Mouse (Mus musculus) bone marrow macrophage, adult 2 months (primary cell): ENCODE measurements around the gene Trim62.
"Not testable (repeated sequence)": the region's sequence is repeated elsewhere in the genome, so short reads cannot be mapped to it uniquely, and the experiment has no call there.

Source experiments
- CTCF ChIP-seq: IDR thresholded peaks from 2 replicates; pipeline ENCODE4 v1.5.1; 2012; ENCODE audit warnings: low read depth, mild to moderate bottlenecking, low read length, moderate library complexity
- POLR2A ChIP-seq: IDR thresholded peaks from 2 replicates; pipeline ENCODE4 v1.6.1; 2012; ENCODE audit warnings: mild to moderate bottlenecking, low read depth, low read length, borderline replicate concordance

DNA sequence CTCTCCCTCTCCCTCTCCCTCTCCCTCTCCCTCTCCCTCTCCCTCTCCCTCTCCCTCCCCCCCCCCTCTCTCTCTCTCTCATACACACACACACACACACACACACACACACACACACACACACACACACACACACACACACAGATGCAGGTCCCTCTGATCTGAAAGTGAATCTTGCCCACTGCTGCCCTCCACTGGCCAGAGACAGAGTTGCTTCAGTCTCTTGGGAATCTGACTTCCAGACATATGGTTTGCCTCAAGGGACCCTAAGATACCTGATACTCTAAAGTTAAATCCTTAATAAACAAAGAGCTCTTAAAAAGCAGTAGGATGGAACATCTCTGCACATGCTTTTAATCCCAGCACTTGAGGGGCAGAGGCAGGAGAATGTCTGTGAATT, 25.2 kb upstream of the Trim62 start:
- not testable (repeated sequence) for TF ChIP-seq CTCF, POLR2A
